Mouse (Mus musculus): ENCODE data around the gene Stk38l.

GRCm38 (mm10) chr6:146778055-146778454 is 53.3 kb downstream of the Stk38l start:
- TF ChIP-seq POLR2A (IDR thresholded peaks at IDR 0.05; ENCODE audit: insufficient read length, low read depth) = no peak
- no peak for TF ChIP-seq E2F4 (IDR thresholded peaks at IDR 0.05; ENCODE audit: insufficient read depth)
- no peak for TF ChIP-seq MAX (IDR thresholded peaks at IDR 0.05; ENCODE audit: low read depth)
